Comparison of ENCODE assay signal across 19 mouse cellular contexts in the genomic region with DNA sequence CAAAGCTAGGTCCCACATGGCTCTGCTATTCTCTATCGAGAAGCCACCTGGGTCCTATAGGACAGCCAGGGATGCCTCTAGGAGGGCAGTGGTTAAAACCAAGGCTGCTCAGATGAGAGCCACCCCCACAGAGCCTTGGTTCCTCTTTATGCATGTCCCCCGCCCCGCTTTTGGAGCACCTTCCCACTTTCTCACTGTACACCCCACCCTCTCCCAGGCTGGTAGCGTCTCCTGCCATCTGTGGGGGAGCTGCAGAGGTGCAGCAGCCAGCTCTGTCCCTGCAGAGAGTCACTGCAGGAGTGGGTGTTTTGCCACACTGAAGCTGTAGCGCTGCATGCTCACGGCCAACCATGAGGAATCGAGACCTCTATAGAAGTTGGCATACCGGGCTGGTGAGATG. TPM values are rescaled to one million over a fixed set of nuclear protein-coding genes. Genes with fewer than 3 reads are reported as not detected.
DNase-seq lines count a peak whose midpoint lies in the region; ATAC-seq and TF ChIP-seq lines count a peak whose summit lies in the region.
"Had no signal": no experiment of that assay in that cellular context is flagged by ENCODE, and none has a peak within 500 bp of the region (broad histone marks: within the 10 kb centered on the region; RNA-seq: fewer than 3 reads in every experiment).

No protein-coding gene starts in this region.

- no peak overlapping the region for H3K4me2 ChIP-seq in forebrain, embryonic 14.5 days (ENCODE audit: low read length)
- H3K4me2 ChIP-seq: heart, embryonic 12.5 days; liver, embryonic 15.5 days; midbrain, embryonic 15.5 days had no signal

- intact Hi-C loops in left cerebral cortex, adult 2 months (cut with DNase I): loop anchor here (5.0 kb wide), 1 partner anchor 209 kb away; no protein-coding TSS in a partner anchor
- intact Hi-C loops in left cerebral cortex, postnatal 10 days (cut with DNase I): no loop called here

- H3K9me3 ChIP-seq in forebrain, embryonic 14.5 days (replicated peaks; ENCODE audit: control insufficient read depth, low read length): no peaks in the 10 kb centered on the region
- H3K9me3 ChIP-seq: heart, embryonic 12.5 days; hindbrain, embryonic 10.5 days; liver, embryonic 15.5 days; midbrain, embryonic 15.5 days had no signal

- H3K36me3 ChIP-seq in forebrain, embryonic 14.5 days (ENCODE audit: control insufficient read depth, insufficient read depth, low read length): no peaks in the 10 kb centered on the region
- H3K36me3 ChIP-seq: midbrain, embryonic 15.5 days had no signal

- TF ChIP-seq CTCF in left cerebral cortex, adult 2 months (IDR thresholded peaks at IDR 0.05): no peak
- no peak for TF ChIP-seq CTCF in olfactory bulb, adult 2 months (IDR thresholded peaks at IDR 0.05; ENCODE audit: insufficient read depth, low read depth, low read length)

- 0 out of 2 replicates have a peak, but pooled peaks cover 4% of the 10 kb centered on the region for H3K4me1 ChIP-seq in olfactory bulb, adult 2 months (ENCODE audit: control insufficient read depth, insufficient read depth, low read length)
- no peaks in the 10 kb centered on the region for H3K4me1 ChIP-seq in forebrain, embryonic 14.5 days (ENCODE audit: control insufficient read depth, insufficient read depth, low read length)
- H3K4me1 ChIP-seq: midbrain, embryonic 15.5 days had no signal

- DNase-seq in frontal cortex, postnatal 25 days (ENCODE audit: low spot score in 2 of 2): no peak
- DNase-seq in left cerebral cortex, adult 2 months (ENCODE audit: extremely low spot score in 1 of 2, low spot score in 2 of 2): peak in 1 of 2 experiments; percentile 57
- DNase-seq in left cerebral cortex, postnatal 10 days (ENCODE audit: extremely low spot score in 1 of 2, low spot score in 2 of 2): no peak
- DNase-seq in brain, adult 2 months (ENCODE audit: low read depth, low spot score): peak; percentile 85
- DNase-seq in forebrain, embryonic 14.5 days (ENCODE audit: low spot score): no peak
- DNase-seq: adrenal gland, postnatal 25 days; gastrocnemius, postnatal 36 days; thymus, postnatal 4 days had no signal

- H3K9ac ChIP-seq in forebrain, embryonic 14.5 days (ENCODE audit: low read length): no peak overlapping the region
- H3K9ac ChIP-seq: heart, embryonic 12.5 days; liver, embryonic 15.5 days; midbrain, embryonic 15.5 days had no signal

- no peak for TF ChIP-seq POLR2A in olfactory bulb, adult 2 months (IDR thresholded peaks at IDR 0.05; ENCODE audit: insufficient read depth, low read depth, low read length)

- H3K4me3 ChIP-seq in left cerebral cortex, adult 2 months: no peak overlapping the region
- no peak overlapping the region for H3K4me3 ChIP-seq in olfactory bulb, adult 2 months (ENCODE audit: insufficient read depth, low read depth, low read length)
- no peak overlapping the region for H3K4me3 ChIP-seq in forebrain, embryonic 14.5 days (ENCODE audit: low read depth, low read length)
- H3K4me3 ChIP-seq: heart, embryonic 12.5 days; hindbrain, embryonic 10.5 days; liver, embryonic 15.5 days; midbrain, embryonic 15.5 days had no signal

- peak; percentile 86 for ATAC-seq in frontal cortex, adult (ENCODE audit: low TSS enrichment)
- no peak for ATAC-seq in forebrain, embryonic 14.5 days
- no peak for ATAC-seq in erythroid progenitor cell, adult 5-6 weeks (replicated peaks; ENCODE audit: low FRiP score, poor library complexity, severe bottlenecking)
- ATAC-seq: activated CD4-positive, CD25-positive, alpha-beta regulatory T cell, adult 4 months; midbrain, embryonic 15.5 days had no signal

- WGBS in olfactory bulb, adult 2 months: 62% methylated on average over 8 of the region's 8 CpGs
- WGBS in forebrain, embryonic 14.5 days: 92% methylated on average over 8 of the region's 8 CpGs

- no peaks in the 10 kb centered on the region for H3K27me3 ChIP-seq in forebrain, embryonic 14.5 days (replicated peaks; ENCODE audit: control insufficient read depth, insufficient read depth, low read length)
- H3K27me3 ChIP-seq: CH12.LX; heart, embryonic 12.5 days; liver, embryonic 15.5 days; midbrain, embryonic 15.5 days had no signal

- H3K27ac ChIP-seq in left cerebral cortex, adult 2 months: peak overlapping the region; percentile 85
- H3K27ac ChIP-seq in olfactory bulb, adult 2 months (ENCODE audit: insufficient read depth, low read depth, low read length): peak overlapping the region; percentile 16; the same call in 1 of the 2 replicates
- H3K27ac ChIP-seq in forebrain, embryonic 14.5 days (ENCODE audit: low read depth, low read length): no peak overlapping the region
- H3K27ac ChIP-seq: hindbrain, embryonic 10.5 days; liver, embryonic 15.5 days; midbrain, embryonic 15.5 days had no signal

RNA-seq across cellular contexts. Expression of gene Ticam1, which starts 6.7 kb away (rescaled TPM):
- total RNA-seq in left cerebral cortex, adult 2 months (2021): 1 to 10 TPM; 6.9 to 7.2 TPM
- 1 to 10 TPM; 4.0 to 4.2 TPM for total RNA-seq in left cerebral cortex, postnatal 10 days (2021)
- polyA plus RNA-seq in olfactory bulb, adult 2 months (2012; ENCODE audit: insufficient read depth, insufficient read length, low replicate concordance, missing spikeins): not detected in 2 replicates
- 1.5 and 2.2 TPM in 2 replicates for polyA plus RNA-seq in forebrain, embryonic 14.5 days (2014; fragmentation: Nextera tagmentation; extraction: Ambion mirVana)
- total RNA-seq in erythroid progenitor cell, adult 5-6 weeks (2015; ENCODE audit: low replicate concordance): 4.0 and 4.6 TPM in 2 replicates
- total RNA-seq in erythroid progenitor cell, adult 5-6 weeks (2017; ENCODE audit: low replicate concordance): 1.4 and 2.6 TPM in 2 replicates

RNA-seq across cellular contexts. Expression of gene Plin3, which starts 9.4 kb away (rescaled TPM):
- total RNA-seq in left cerebral cortex, adult 2 months (2021): 10 to 100 TPM in 1 of 2 experiments, 1 to 10 TPM in 1; 7.7 to 11.4 TPM
- total RNA-seq in left cerebral cortex, postnatal 10 days (2021): 1 to 10 TPM; 3.8 to 5.4 TPM
- polyA plus RNA-seq in olfactory bulb, adult 2 months (2012; ENCODE audit: insufficient read depth, insufficient read length, low replicate concordance, missing spikeins): not detected in 2 replicates
- 15.3 and 17.8 TPM in 2 replicates for polyA plus RNA-seq in forebrain, embryonic 14.5 days (2014; fragmentation: Nextera tagmentation; extraction: Ambion mirVana)
- total RNA-seq in erythroid progenitor cell, adult 5-6 weeks (2015; ENCODE audit: low replicate concordance): 2.2 and 2.5 TPM in 2 replicates
- 5.6 and 6.7 TPM in 2 replicates for total RNA-seq in erythroid progenitor cell, adult 5-6 weeks (2017; ENCODE audit: low replicate concordance)

RNA-seq across cellular contexts. Expression of gene Arrdc5, which starts 16.8 kb away (rescaled TPM):
- total RNA-seq in left cerebral cortex, adult 2 months (2021): not detected
- not detected for total RNA-seq in left cerebral cortex, postnatal 10 days (2021)
- not detected in 2 replicates for polyA plus RNA-seq in olfactory bulb, adult 2 months (2012; ENCODE audit: insufficient read depth, insufficient read length, low replicate concordance, missing spikeins)
- not detected in 2 replicates for polyA plus RNA-seq in forebrain, embryonic 14.5 days (2014; fragmentation: Nextera tagmentation; extraction: Ambion mirVana)
- not detected in 2 replicates for total RNA-seq in erythroid progenitor cell, adult 5-6 weeks (2015; ENCODE audit: low replicate concordance)
- not detected in 2 replicates for total RNA-seq in erythroid progenitor cell, adult 5-6 weeks (2017; ENCODE audit: low replicate concordance)
- total RNA-seq: adrenal gland, postnatal 25 days; CH12.LX; gastrocnemius, postnatal 36 days had no signal
- polyA plus RNA-seq: activated CD4-positive, CD25-positive, alpha-beta regulatory T cell, adult 4 months; heart, embryonic 12.5 days; hindbrain, embryonic 10.5 days; intestine, embryonic 14.5 days; liver, embryonic 15.5 days; midbrain, embryonic 15.5 days; small intestine, adult 2 months had no signal

RNA-seq across cellular contexts. Expression of gene Uhrf1, which starts 19.8 kb away (rescaled TPM):
- under 1 TPM; 0.70 to 0.91 TPM for total RNA-seq in left cerebral cortex, adult 2 months (2021)
- 1 to 10 TPM; 4.2 to 5.6 TPM for total RNA-seq in left cerebral cortex, postnatal 10 days (2021)
- not detected in 2 replicates for polyA plus RNA-seq in olfactory bulb, adult 2 months (2012; ENCODE audit: insufficient read depth, insufficient read length, low replicate concordance, missing spikeins)
- polyA plus RNA-seq in forebrain, embryonic 14.5 days (2014; fragmentation: Nextera tagmentation; extraction: Ambion mirVana): 38.9 and 47.4 TPM in 2 replicates
- total RNA-seq in erythroid progenitor cell, adult 5-6 weeks (2015; ENCODE audit: low replicate concordance): 86.9 and 122 TPM in 2 replicates
- 178 and 179 TPM in 2 replicates for total RNA-seq in erythroid progenitor cell, adult 5-6 weeks (2017; ENCODE audit: low replicate concordance)

RNA-seq across cellular contexts. Expression of gene Fem1a, which starts 26.7 kb away (rescaled TPM):
- 10 to 100 TPM; 31.8 to 34.6 TPM for total RNA-seq in left cerebral cortex, adult 2 months (2021)
- total RNA-seq in left cerebral cortex, postnatal 10 days (2021): 10 to 100 TPM; 45.4 TPM
- polyA plus RNA-seq in olfactory bulb, adult 2 months (2012; ENCODE audit: insufficient read depth, insufficient read length, low replicate concordance, missing spikeins): not detected in 2 replicates
- polyA plus RNA-seq in forebrain, embryonic 14.5 days (2014; fragmentation: Nextera tagmentation; extraction: Ambion mirVana): 18.0 and 22.0 TPM in 2 replicates
- 7.2 and 8.4 TPM in 2 replicates for total RNA-seq in erythroid progenitor cell, adult 5-6 weeks (2015; ENCODE audit: low replicate concordance)
- 5.7 and 7.6 TPM in 2 replicates for total RNA-seq in erythroid progenitor cell, adult 5-6 weeks (2017; ENCODE audit: low replicate concordance)
